ENCODE assay signal across 3 mouse cellular contexts in the genomic region with DNA sequence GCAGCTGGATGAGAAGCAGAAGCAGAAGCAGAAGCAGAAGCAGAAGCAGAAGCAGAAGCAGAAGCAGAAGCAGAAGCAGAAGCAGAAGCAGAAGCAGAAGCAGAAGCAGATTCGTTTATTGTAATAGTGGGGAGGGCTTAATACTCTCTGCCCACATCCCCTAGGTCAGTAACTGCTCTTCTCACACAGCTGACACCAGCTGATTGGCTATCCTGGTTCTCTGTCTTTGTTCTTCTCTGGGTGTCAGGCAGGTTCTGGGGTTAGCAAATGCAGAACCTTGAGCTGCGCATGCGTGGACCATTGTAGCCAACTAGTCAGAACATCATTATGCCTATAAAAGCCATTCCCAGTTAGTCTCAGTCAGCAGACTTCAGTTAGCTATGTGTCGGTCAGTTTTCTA.
DNase-seq lines count a peak whose midpoint lies in the region; ATAC-seq and TF ChIP-seq lines count a peak whose summit lies in the region.
"Not testable (repeated sequence)": the region's sequence is repeated elsewhere in the genome, so short reads cannot be mapped to it uniquely, and the experiment has no call there.

No protein-coding gene starts in this region.

- H3K27me3 ChIP-seq in liver, adult 2 months (ENCODE audit: control insufficient read depth, insufficient read depth, low read length), result not testable (repeated sequence)

- WGBS in liver, adult 2 months, result 76% methylated on average over 4 of the region's 4 CpGs

- H3K9ac ChIP-seq in liver, adult 2 months (ENCODE audit: low read depth, low read length), result not testable (repeated sequence)

- H3K79me2 ChIP-seq in liver, adult 2 months (ENCODE audit: control insufficient read depth, insufficient read depth, low read length), result not testable (repeated sequence)

- not testable (repeated sequence) for H3K27ac ChIP-seq in liver, adult 2 months (replicated peaks; ENCODE audit: insufficient read depth, low read depth, low read length)

- not testable (repeated sequence) for TF ChIP-seq CTCF in liver, adult 2 months (IDR thresholded peaks at IDR 0.05; ENCODE audit: low read depth, low read length)

- not testable (repeated sequence) for TF ChIP-seq POLR2A in liver, adult 2 months (IDR thresholded peaks at IDR 0.05; ENCODE audit: extremely low read depth, insufficient read depth, low read length)

- H3K4me3 ChIP-seq in liver, adult 2 months (ENCODE audit: insufficient read depth, low read depth, low read length), result not testable (repeated sequence)

- not testable (repeated sequence) for H3K36me3 ChIP-seq in liver, adult 2 months (ENCODE audit: control insufficient read depth, insufficient read depth, low read length)

- not testable (repeated sequence) for H3K4me1 ChIP-seq in liver, adult 2 months (ENCODE audit: control insufficient read depth, insufficient read depth, low read length)

- DNase-seq in liver, adult 2 months (ENCODE audit: extremely low read depth, low read depth, low spot score), result peak; percentile 16

- peak; percentile 51; the same call in 1 of the 2 replicates for ATAC-seq in megakaryocyte, adult 5-6 weeks (ENCODE audit: poor library complexity, severe bottlenecking)
- ATAC-seq in monocyte, adult 5-6 weeks (replicated peaks; ENCODE audit: insufficient number of reproducible peaks, low FRiP score, low TSS enrichment, poor library complexity, severe bottlenecking), result 0 out of 2 replicates have a peak, but pooled peaks have one; percentile 66
